Mouse (Mus musculus) right cerebral cortex, postnatal 25 days (tissue): ENCODE results near the gene Parp8.
"Not testable (repeated sequence)": the region's sequence is repeated elsewhere in the genome, so short reads cannot be mapped to it uniquely, and the experiment has no call there.

ENCODE experiments used
- DNase-seq: peaks from one replicate; pipeline ENCODE4 v3.0.0; 2022

Gene Parp8

DNA sequence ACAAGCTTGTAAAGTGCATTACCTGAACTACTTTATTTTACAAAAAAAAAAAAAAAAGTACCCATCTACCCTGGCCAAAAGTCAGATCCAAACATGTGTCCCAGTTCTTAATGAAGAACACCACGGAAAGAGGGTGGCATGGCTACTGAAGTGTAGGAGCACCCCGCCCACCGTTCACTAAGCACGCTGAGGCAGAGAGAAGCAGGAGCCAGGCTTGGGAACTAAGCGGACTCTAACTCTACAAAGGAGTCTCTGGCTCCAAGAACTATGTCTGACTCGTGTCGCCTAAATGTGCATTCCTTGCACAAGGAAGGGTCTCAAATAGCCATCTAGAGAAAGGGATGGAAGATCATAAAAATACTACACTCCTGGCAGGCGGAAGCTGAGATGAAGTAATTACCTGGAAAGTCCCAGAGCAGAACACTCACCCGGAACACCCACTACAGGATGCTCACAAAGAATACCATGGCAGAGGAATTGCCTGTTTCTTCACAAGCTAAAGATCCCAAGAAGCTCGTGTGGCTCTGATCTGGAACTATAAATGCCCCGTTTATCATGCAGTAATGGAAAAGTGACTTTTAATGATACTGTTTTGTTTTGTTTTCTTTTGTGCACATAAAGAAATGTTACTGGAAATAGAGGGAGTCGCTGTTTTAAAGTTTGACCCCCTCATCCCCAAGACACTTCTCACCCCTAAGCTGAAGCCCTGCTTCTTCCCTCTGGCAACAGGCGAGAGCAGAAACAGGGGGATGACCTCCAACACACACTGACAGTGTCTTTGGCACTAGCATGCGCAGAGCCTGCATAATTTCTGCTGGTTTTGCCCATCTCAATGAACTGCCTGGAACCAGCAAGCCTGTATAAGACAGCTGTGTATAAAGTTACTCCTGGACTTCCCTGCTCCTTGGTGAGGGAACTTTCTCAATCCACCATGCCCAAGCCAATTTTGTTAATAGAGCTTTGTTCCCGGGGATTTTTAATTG lies 62.6 kb downstream of the Parp8 start:
- no peak for DNase-seq

- no peak for DNase-seq
Measured at GRCm38 (mm10) chr13:116958776-116959589, 66.4 kb downstream of the Parp8 start.

DNA sequence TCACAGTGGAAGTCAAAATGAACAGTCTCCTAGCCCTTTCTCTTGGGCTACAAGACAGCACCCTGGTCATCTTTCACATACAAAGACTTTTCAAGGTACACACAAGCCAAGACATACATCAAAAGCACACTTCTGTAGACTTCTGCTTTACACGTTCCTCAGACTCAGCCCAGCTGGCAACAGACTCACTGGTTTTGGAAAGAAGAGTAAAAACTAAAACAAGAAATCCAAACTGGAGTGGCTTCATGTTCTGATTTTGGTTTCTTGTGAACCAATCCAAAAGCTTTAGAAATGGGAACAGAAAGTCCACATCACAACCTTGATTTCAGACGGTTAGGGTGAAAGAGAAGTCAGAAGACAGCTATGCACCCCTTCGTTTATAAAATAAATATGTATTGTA lies 67.8 kb downstream of the Parp8 start:
- no peak for DNase-seq

DNA sequence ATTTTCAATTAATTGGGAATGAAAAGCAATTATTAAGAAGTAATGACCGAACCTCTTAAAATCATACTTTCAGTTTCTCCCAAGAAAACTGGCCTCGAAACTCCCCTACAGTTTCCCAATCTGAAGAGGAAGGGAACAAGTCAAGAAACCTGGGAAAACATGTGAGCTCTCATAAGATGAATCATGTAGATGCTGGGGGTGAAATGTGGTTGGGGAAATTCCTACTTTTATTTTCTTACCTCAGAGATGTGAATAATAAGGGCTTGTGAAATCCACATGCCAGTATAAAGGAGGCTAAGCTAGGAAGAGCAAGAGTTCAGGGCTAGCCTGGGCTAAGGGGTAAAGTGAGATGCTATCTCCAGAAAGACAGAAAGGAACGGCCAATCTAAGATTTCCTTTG lies 74.0 kb downstream of the Parp8 start:
- no peak for DNase-seq

DNA sequence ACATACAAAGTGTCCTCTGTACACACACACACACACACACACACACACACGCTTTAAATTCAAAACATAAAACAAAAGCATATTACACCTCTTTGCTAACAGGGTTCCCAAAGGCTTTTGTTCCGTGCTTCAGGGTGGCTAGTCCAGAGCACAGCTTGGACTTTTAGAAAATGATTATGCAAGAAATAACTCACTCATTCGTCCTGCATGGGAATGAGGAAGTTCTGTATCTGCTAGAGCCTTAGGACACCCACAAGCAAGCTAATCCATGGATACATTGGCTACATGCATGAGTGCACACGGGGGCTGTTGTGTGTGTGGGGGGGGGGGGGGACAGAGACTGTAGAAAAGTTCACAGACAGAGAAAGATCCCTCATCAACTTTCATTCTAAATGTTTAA lies 75.8 kb downstream of the Parp8 start:
- no peak for DNase-seq

DNA sequence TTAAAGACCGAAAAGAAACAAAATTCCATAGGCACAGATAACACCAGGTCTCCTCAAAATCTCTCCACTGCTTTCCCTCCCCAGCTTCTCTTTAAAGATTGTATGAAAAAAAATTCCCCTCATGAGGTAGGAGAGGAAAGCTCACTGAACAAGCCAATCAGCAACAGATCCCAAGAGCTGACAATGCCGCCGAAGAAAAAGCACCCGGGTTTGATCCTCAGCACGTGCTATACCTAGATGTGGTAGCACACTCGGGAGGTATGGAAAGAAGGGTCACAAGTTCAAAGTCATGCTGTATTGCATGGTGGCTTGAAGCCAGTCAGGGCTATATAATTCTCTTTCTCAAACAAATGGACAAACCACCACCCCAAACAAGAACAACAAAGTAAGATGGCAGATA lies 76.3 kb downstream of the Parp8 start:
- no peak for DNase-seq

- DNase-seq, result no peak
Measured at GRCm38 (mm10) chr13:116948299-116948659, 77.1 kb downstream of the Parp8 start.

GRCm38 (mm10) chr13:116947611-116948298 lies 77.6 kb downstream of the Parp8 start:
- no peak for DNase-seq

- DNase-seq, result no peak
Measured at GRCm38 (mm10) chr13:116946566-116946965, 78.8 kb downstream of the Parp8 start.

GRCm38 (mm10) chr13:116941280-116942015 lies 83.9 kb downstream of the Parp8 start:
- DNase-seq, result no peak

DNA sequence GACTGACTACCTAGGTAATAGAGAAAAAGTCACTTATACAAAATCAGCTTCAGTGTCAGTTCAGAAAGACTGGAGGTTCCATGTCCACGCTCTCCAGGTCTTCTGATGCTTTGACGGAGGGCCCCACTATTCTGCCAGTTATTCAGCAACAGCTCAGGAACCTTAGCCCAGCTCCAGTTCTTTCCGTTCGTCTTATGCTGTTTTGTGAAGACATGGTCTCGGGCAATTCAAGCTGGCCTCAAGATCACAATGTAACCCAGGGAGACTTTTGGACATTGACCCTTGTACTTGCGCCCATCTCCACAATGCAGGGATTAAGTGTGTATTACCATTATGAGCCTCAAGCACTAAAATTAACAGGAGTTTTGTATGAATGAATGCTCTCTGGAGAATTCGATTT lies 84.6 kb downstream of the Parp8 start:
- DNase-seq, result no peak

DNA sequence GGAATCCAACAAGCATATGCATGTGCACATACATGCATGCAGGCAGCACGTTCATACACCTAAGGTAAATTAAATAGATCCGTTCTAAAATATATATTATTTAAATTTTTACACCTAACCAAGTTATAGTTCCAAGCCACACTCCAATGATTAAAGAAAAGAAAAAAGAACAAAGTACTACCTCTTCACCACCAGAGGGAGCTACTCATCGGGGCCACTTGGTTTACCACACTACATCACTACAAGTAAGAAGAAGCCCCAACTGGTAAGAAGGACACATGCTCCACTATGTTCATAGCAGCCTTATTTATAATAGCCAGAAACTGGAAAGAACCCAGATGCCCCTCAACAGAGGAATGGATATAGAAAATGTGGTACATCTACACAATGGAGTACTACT lies 88.3 kb downstream of the Parp8 start:
- not testable (repeated sequence) for DNase-seq

GRCm38 (mm10) chr13:116917387-116917930 lies 107.9 kb downstream of the Parp8 start:
- DNase-seq, result no peak

- no peak for DNase-seq
Measured at GRCm38 (mm10) chr13:116908284-116908683, 117.1 kb downstream of the Parp8 start.

DNA sequence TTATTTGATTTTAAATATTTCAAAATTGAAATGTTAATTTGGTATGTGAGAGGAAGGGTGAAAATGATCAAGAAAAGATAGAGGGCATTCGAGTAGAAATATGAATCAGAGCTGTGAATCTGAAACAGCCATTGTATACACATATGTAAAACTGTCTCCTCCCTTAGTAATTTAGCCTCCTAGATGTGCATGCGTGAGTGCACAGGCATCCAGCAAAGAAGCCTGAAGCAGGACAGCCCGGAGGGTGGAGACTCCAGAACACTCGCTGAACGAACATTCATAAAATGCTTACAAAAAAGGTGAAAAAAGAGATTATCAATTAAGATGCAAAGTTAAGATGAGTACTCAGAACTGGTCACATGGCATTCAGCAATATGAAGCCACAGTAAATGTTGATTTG lies 121.9 kb downstream of the Parp8 start:
- DNase-seq, result no peak

- no peak for DNase-seq
Measured at GRCm38 (mm10) chr13:116898395-116898794, 126.9 kb downstream of the Parp8 start.

- no peak for DNase-seq
Measured at GRCm38 (mm10) chr13:116897711-116898110, 127.6 kb downstream of the Parp8 start.

GRCm38 (mm10) chr13:116884422-116884942 lies 140.9 kb downstream of the Parp8 start:
- no peak for DNase-seq

DNA sequence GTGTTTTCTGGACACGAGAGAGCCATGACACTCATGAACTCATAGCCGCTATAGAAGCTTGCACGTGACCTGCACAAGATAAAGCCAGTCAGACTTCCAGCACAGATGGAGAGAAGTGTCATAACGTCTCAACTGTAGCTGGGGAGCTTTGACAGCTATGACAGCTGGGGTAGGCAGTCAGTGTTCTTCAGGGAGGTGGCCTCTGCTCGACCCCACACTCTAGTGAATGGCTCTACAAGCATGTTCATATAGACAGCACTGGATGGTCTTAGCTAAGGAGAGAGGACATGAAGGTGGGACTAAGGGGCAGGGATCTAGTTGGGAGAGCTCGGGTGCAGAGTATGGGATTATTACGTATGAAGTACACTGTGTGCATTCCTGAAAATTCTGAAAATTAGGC lies 143.1 kb downstream of the Parp8 start:
- DNase-seq, result no peak

- no peak for DNase-seq
Measured at GRCm38 (mm10) chr13:116879580-116880192, 145.7 kb downstream of the Parp8 start.

DNA sequence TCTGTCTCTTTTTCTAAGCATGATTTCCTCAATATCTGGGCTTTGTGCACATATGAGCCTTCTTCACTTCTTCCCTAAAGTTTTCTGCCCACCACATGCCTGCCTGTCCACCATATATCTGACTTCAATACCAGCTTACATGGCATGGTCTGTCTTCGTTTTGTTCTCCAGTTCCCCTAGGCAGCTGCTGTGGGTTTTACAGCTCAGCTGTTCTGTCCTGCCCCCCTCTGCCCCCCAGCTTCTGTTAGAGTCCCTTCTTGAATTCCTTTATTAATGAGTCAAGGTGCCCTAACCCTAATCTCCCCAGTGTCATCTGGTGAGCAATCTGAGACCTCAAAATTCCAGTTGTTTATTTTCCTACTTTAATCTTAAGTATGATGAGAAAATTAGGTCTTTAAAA lies 155.1 kb downstream of the Parp8 start:
- DNase-seq, result no peak

DNA sequence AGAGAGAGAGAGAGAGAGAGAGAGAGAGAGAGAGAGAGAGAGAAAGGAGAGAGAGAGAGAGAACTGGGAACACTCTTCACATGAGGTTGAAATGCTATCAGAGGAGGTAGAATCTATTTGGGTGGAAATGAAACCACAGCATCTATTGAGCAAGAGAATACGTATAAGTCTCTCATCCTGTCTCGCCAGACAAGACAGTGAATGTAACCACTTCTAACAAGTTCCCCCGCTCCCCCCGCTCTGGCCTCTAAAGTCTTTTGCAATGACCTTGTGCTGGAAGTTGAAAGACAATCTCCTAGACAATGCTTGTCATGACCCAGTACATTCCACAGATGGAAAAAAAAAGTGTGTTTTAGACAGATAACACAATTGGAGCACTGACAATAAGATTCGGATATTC lies 181.4 kb downstream of the Parp8 start:
- DNase-seq, result no peak
